1 mouse cellular context compared by ENCODE assay signal in genomic region chr2:84740608-84741333, GRCm38 (mm10).
A peak's percentile ranks its signal among the peaks of the same experiment; 100 is the strongest.
TF ChIP-seq lines count a peak whose summit lies in the region.

No protein-coding gene starts in this region.

TF ChIP-seq in MEL, 35 proteins besides CTCF, POLR2A, EP300 and RAD21:
- no peak for TF ChIP-seq ZKSCAN1 (IDR thresholded peaks at IDR 0.05; ENCODE audit: low read depth, low read length)
- TF ChIP-seq SMC3 (IDR thresholded peaks at IDR 0.05; ENCODE audit: low read depth, low read length): peak; percentile 44
TF ChIP-seq in MEL: peak in this region for 1.
